Mouse (Mus musculus) spleen, adult 12 weeks (tissue): ENCODE data around the gene St13.

Experiments
- DNase-seq: peaks from one replicate; pipeline ENCODE4 v3.0.0; 2022; ENCODE audit warnings: low spot score

Gene St13

DNA sequence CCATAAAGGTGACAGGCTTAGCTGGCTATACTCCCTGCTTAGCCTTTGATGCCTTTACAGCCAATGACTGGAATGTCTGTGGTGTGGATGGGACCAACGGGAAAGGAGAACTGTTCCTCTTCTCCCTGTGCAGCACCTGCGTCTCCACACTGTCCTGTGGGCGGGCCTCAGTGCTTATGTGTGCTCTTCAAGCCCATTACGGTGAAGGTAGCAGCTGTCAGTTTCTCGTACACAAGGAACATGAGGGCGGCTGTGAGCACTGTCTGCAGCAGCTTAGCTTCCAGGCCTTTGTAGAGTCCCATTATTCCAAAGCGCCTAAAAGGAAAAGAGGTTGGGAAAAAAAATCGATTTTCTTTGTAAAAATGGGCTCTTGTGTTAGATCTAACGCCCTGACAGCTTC, 80.4 kb downstream of the St13 start:
- DNase-seq = no peak

DNA sequence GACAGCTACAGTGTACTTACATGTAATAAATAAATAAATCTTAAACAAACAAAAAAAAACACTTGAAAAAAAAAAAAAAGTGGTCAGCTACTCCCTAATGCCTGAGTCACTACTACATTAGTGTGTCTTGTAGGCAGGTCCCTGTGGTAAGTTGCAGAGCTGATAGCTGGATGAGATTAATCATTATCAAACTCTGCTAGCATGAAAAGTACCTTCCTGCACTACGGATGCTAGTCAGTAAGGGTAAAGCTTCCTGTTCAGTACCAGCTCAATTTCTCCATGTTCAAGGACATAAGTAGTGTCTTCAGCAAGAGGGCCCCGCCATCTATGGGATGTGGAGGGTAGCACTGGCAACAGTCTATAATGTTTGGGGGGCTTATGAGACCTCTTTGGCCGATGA, 85.9 kb downstream of the St13 start:
- no peak for DNase-seq
